Mouse (Mus musculus) embryonic facial prominence, embryonic 10.5 days (tissue): ENCODE measurements at regions not wholly inside any gene's neighbourhood (a gene's known extent, or its start where the extent isn't known, plus 50 kb on each side); places are given as distances from the start of the nearest gene placed in this dataset.

Experiments used
- DNase-seq: peaks from one replicate; pipeline ENCODE4 v3.0.0-alpha.2; 2017; ENCODE audit warnings: low spot score
- H3K27ac ChIP-seq: fragments of 300-500 bp; sonication (generic); replicated peaks from 2 replicates; pipeline ENCODE4 v1.5.1; 2016; ENCODE audit warnings: mild to moderate bottlenecking
- H3K27me3 ChIP-seq: fragments of 300-500 bp; sonication (generic); replicated peaks from 2 replicates; pipeline ENCODE4 v1.6.1; 2016; ENCODE audit warnings: low read depth, mild to moderate bottlenecking; ENCODE audit not compliant: poor library complexity, severe bottlenecking
- H3K36me3 ChIP-seq: fragments of 300-500 bp; sonication (generic); replicated peaks from 2 replicates; pipeline ENCODE4 v1.6.1; 2016; ENCODE audit warnings: mild to moderate bottlenecking, moderate library complexity
- H3K4me1 ChIP-seq: fragments of 300-500 bp; sonication (generic); 2 replicates; pipeline ENCODE4 v1.6.1; 2016
- H3K4me3 ChIP-seq: fragments of 300-500 bp; sonication (generic); 2 replicates; pipeline ENCODE4 v1.5.1; 2016; ENCODE audit warnings: mild to moderate bottlenecking, moderate library complexity
- H3K9me3 ChIP-seq: fragments of 300-500 bp; sonication (generic); 2 replicates; pipeline ENCODE4 v1.6.1; 2016; ENCODE audit warnings: mild to moderate bottlenecking
- WGBS: fragments of 180-500 bp; shearing (Covaris S2); methylation state at CpG from one replicate; pipeline ENCODE4 v1.1.7; 2016; 5-methylcytosine and 5-hydroxymethylcytosine counted together

DNA sequence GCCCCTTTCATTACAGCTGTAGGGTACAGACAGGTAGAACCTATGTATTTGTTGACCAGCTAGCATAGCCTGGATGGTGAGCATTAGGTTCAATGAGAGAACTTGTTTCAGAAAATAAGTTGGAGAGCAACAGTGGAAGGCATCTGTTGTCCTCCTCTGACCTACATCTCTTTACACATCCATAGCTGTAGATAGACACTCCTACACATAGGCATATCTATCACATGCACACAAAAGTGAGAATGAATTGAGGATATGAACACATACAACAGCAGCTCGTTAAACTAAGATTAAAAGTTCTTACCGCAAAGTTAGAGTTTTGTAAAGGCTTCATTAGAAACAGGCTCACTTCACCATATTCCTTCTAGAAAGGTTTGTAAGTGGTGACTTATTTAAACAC lies 198.1 kb downstream of the Col12a1 start:
- no peaks in the 10 kb centered on the region for H3K36me3 ChIP-seq
- no peak overlapping the region for H3K4me3 ChIP-seq
- H3K27me3 ChIP-seq = no peaks in the 10 kb centered on the region
- H3K27ac ChIP-seq = no peak overlapping the region
- no peaks in the 10 kb centered on the region for H3K4me1 ChIP-seq
- no peaks in the 10 kb centered on the region for H3K9me3 ChIP-seq
- WGBS = 91% methylated on average over 2 of the region's 2 CpGs
- no peak for DNase-seq

DNA sequence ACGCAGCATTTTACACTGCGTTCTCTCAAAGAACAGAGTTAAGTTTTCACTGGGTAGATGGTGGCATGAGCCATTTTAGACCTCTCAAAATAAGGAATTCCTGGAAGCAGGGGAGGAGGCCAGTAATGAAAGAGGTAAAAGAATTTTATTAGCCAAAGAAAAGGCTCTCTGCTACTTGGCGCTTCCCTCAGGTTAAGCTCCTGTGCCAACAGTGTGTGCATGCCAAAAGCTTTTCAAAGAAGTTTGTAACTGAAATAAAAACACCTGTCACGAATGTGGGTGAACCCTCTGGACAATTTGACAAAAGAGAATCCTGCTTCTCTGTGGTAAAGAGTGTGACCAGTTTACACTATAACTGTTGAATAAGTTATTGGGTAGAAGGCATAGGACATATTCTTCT lies 195.6 kb downstream of the Col12a1 start:
- no peak overlapping the region for H3K4me3 ChIP-seq
- WGBS = 94% methylated on average over 4 of the region's 4 CpGs
- H3K27ac ChIP-seq = no peak overlapping the region

DNA sequence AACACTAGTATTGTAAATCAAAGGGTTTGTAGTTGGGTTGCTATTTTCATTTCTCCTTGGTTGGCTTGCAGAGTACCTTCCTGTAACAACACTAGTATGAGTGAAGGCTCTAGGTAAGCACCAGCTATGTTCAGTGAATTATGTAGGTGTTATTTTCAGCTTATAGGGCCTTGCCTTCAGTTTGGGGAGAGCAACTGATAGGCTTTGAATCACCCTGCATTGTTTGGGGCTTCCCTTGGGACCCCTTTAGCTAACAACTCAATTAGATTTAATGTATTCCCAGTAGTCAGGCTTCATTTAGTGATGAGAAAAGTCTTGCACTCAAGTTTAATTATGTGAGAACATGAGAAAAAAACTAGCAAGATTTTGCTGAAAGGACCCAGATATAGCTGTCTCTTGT lies 193.6 kb downstream of the Col12a1 start:
- no peak overlapping the region for H3K27ac ChIP-seq
- no peaks in the 10 kb centered on the region for H3K36me3 ChIP-seq
- peaks cover 7% of the 10 kb centered on the region; the same call in 1 of the 2 replicates for H3K4me1 ChIP-seq
- no peaks in the 10 kb centered on the region for H3K9me3 ChIP-seq
- no peak overlapping the region for H3K4me3 ChIP-seq
- DNase-seq = no peak
- no peaks in the 10 kb centered on the region for H3K27me3 ChIP-seq

More for the DNA sequence above, 195.6 kb downstream of the Col12a1 start:
- peaks cover 7% of the 10 kb centered on the region; the same call in 1 of the 2 replicates for H3K4me1 ChIP-seq
- no peaks in the 10 kb centered on the region for H3K9me3 ChIP-seq
- H3K27me3 ChIP-seq = no peaks in the 10 kb centered on the region
- DNase-seq = no peak
- no peaks in the 10 kb centered on the region for H3K36me3 ChIP-seq

DNA sequence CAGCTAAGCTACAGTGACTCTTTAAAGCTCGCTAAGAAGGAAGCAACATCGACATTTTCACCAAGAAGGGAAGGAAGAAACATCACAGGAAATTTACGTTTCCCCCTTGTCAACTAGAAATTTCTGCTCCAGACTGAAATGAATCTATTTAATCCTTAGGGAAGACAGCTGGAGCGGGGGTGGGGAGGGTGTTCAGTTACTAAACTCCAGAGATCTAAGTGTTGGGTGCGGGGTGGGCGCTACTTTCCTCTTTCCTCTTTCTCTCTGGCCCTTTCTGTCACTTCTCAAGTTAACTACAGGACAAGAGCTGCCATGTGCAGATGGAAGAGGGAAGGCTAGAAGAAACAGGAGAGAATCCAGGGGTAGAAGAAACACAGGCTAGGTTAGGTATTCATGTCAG lies 192.2 kb downstream of the Col12a1 start:
- no peaks in the 10 kb centered on the region for H3K9me3 ChIP-seq
- no peaks in the 10 kb centered on the region for H3K27me3 ChIP-seq
- H3K36me3 ChIP-seq = no peaks in the 10 kb centered on the region
- H3K4me3 ChIP-seq = no peak overlapping the region
- WGBS = 62% methylated on average over 6 of the region's 6 CpGs
- peaks cover 7% of the 10 kb centered on the region; the same call in 1 of the 2 replicates for H3K4me1 ChIP-seq
- peak; percentile 23 for DNase-seq
- H3K27ac ChIP-seq = no peak overlapping the region

DNA sequence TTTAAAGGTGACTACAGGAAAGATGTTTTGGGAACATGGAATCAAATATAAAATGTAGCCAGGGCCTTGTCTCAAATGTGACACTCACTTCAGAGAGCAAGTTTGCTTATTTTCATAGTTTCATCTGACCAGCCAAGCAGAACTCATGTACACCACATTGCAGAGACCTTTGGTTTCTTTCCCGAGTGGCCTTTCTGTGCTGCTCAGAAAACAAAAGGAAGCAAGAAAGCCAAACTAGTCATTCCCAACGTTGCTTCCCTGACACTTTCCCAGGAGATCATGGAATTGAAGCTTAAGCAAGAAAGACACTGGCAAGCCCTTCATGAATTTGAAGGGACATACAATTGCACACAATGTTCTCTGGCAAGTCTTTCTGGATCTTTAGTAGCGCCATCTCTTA lies 191.3 kb downstream of the Col12a1 start:
- peaks cover 7% of the 10 kb centered on the region; the same call in 1 of the 2 replicates for H3K4me1 ChIP-seq
- no peaks in the 10 kb centered on the region for H3K9me3 ChIP-seq
- WGBS = 74% methylated on average over 3 of the region's 3 CpGs
- no peaks in the 10 kb centered on the region for H3K36me3 ChIP-seq
- no peak overlapping the region for H3K27ac ChIP-seq
- H3K4me3 ChIP-seq = no peak overlapping the region
- H3K27me3 ChIP-seq = no peaks in the 10 kb centered on the region
- no peak for DNase-seq
